ENCODE assay signal across 32 mouse cellular contexts in genomic region chr15:98527056-98527771, GRCm38 (mm10). TPM values are rescaled to one million over a fixed set of nuclear protein-coding genes. Genes with fewer than 3 reads are reported as not detected.
A peak's percentile ranks its signal among the peaks of the same experiment; 100 is the strongest.
DNase-seq lines count a peak whose midpoint lies in the region; ATAC-seq and TF ChIP-seq lines count a peak whose summit lies in the region.
"Had no signal": no experiment of that assay in that cellular context is flagged by ENCODE, and none has a peak within 500 bp of the region (broad histone marks: within the 10 kb centered on the region; RNA-seq: fewer than 3 reads in every experiment).

No protein-coding gene starts in this region.

- 0 out of 2 replicates have a peak, but pooled peaks cover under 1% of the 10 kb centered on the region for H3K4me1 ChIP-seq in forebrain, embryonic 11.5 days (replicated peaks; ENCODE audit: control insufficient read depth, insufficient read depth, low read length)
- peaks cover 16% of the 10 kb centered on the region for H3K4me1 ChIP-seq in forebrain, embryonic 13.5 days
- H3K4me1 ChIP-seq in hindbrain, embryonic 10.5 days (replicated peaks): peaks cover 5% of the 10 kb centered on the region

- H3K36me3 ChIP-seq in forebrain, embryonic 11.5 days (ENCODE audit: control insufficient read depth, insufficient read depth, low read length): peaks cover 32% of the 10 kb centered on the region; the same call in 1 of the 2 replicates
- peaks cover 94% of the 10 kb centered on the region for H3K36me3 ChIP-seq in forebrain, embryonic 13.5 days (ENCODE audit: poor library complexity, severe bottlenecking)
- peaks cover 100% of the 10 kb centered on the region for H3K36me3 ChIP-seq in C2C12 (ENCODE audit: control insufficient read depth, insufficient read depth)
- H3K36me3 ChIP-seq in myocyte (ENCODE audit: control insufficient read depth, insufficient read depth): peaks cover 87% of the 10 kb centered on the region
- peaks cover 100% of the 10 kb centered on the region for H3K36me3 ChIP-seq in hindbrain, embryonic 10.5 days

- no peak for ATAC-seq in forebrain, embryonic 11.5 days (replicated peaks; ENCODE audit: low FRiP score)
- ATAC-seq in forebrain, embryonic 13.5 days: no peak
- ATAC-seq: CD4-positive, CD25-positive, alpha-beta regulatory T cell, adult 4 months; hindbrain, postnatal 0 days; intestine, embryonic 15.5 days had no signal

- 95% methylated on average over 5 of the region's 5 CpGs for WGBS in forebrain, embryonic 11.5 days
- WGBS in forebrain, embryonic 13.5 days: 96% methylated on average over 5 of the region's 5 CpGs
- WGBS in hindbrain, embryonic 10.5 days: 92% methylated on average over 5 of the region's 5 CpGs

- H3K4me3 ChIP-seq in forebrain, embryonic 11.5 days (ENCODE audit: low read depth, low read length): no peak overlapping the region
- no peak overlapping the region for H3K4me3 ChIP-seq in forebrain, embryonic 13.5 days
- H3K4me3 ChIP-seq in C2C12 (ENCODE audit: insufficient read depth, poor library complexity, severe bottlenecking) (no peak overlapping the region), myocyte (no peak overlapping the region)
- H3K4me3 ChIP-seq in hindbrain, embryonic 10.5 days: no peak overlapping the region
- H3K4me3 ChIP-seq: embryonic facial prominence, embryonic 12.5 days; forebrain, embryonic 12.5 days; hindbrain, embryonic 12.5 days; intestine, embryonic 15.5 days; limb, embryonic 10.5 days; limb, embryonic 15.5 days; midbrain, embryonic 12.5 days; neural tube, embryonic 13.5 days had no signal

- peak; percentile 35 for DNase-seq in forebrain, embryonic 11.5 days (ENCODE audit: low spot score)
- DNase-seq in NIH3T3 (ENCODE audit: low read depth): peak; percentile 67
- DNase-seq in hindbrain, embryonic 10.5 days (ENCODE audit: low spot score): no peak
- no peak for DNase-seq in retina, postnatal 1 day
- DNase-seq: adrenal gland, postnatal 25 days; cerebellum, adult 11-12 months; cerebellum, adult 9-11 months; embryo, embryonic 11 days; heart, postnatal 14 days; kidney, adult 2 months; kidney, postnatal 36 days; layer of hippocampus, postnatal 36 days; lung, postnatal 36 days had no signal

- H3K27me3 ChIP-seq in forebrain, embryonic 11.5 days (ENCODE audit: control insufficient read depth, insufficient read depth, low read length): no peaks in the 10 kb centered on the region
- no peaks in the 10 kb centered on the region for H3K27me3 ChIP-seq in forebrain, embryonic 13.5 days
- H3K27me3 ChIP-seq in C2C12 (ENCODE audit: control insufficient read depth, insufficient read depth, insufficient read length) (no peaks in the 10 kb centered on the region), myocyte (ENCODE audit: control insufficient read depth, insufficient read depth, insufficient read length) (no peaks in the 10 kb centered on the region)
- no peaks in the 10 kb centered on the region for H3K27me3 ChIP-seq in hindbrain, embryonic 10.5 days (ENCODE audit: insufficient read depth, poor library complexity, severe bottlenecking)
- H3K27me3 ChIP-seq: embryonic facial prominence, embryonic 12.5 days; forebrain, embryonic 12.5 days; hindbrain, embryonic 12.5 days; intestine, embryonic 15.5 days; limb, embryonic 15.5 days; midbrain, embryonic 12.5 days; neural tube, embryonic 13.5 days had no signal

- no peak overlapping the region for H3K4me2 ChIP-seq in forebrain, embryonic 11.5 days (ENCODE audit: low read depth, low read length, severe bottlenecking)
- H3K4me2 ChIP-seq in forebrain, embryonic 13.5 days: no peak overlapping the region
- H3K4me2 ChIP-seq in myocyte (ENCODE audit: low read depth): peak overlapping the region; percentile 66
- H3K4me2 ChIP-seq: embryonic facial prominence, embryonic 12.5 days; forebrain, embryonic 12.5 days; hindbrain, embryonic 12.5 days; intestine, embryonic 15.5 days; limb, embryonic 15.5 days; midbrain, embryonic 12.5 days; neural tube, embryonic 13.5 days had no signal

- peaks cover 87% of the 10 kb centered on the region for H3K79me3 ChIP-seq in C2C12 (ENCODE audit: low read depth)

- H3K27ac ChIP-seq in forebrain, embryonic 11.5 days (ENCODE audit: low read depth, low read length): no peak overlapping the region
- no peak overlapping the region for H3K27ac ChIP-seq in forebrain, embryonic 13.5 days
- H3K27ac ChIP-seq in hindbrain, embryonic 10.5 days: no peak overlapping the region
- H3K27ac ChIP-seq: embryonic facial prominence, embryonic 12.5 days; forebrain, embryonic 12.5 days; hindbrain, embryonic 12.5 days; hindbrain, postnatal 0 days; intestine, embryonic 15.5 days; limb, embryonic 10.5 days; limb, embryonic 15.5 days; midbrain, embryonic 12.5 days; neural tube, embryonic 13.5 days had no signal

- no peak for TF ChIP-seq POLR2A in myocyte (IDR thresholded peaks at IDR 0.05; ENCODE audit: insufficient read length, low read depth)

- peaks cover 99% of the 10 kb centered on the region for H3K79me2 ChIP-seq in C2C12 (ENCODE audit: control insufficient read depth, insufficient read depth)
- peaks cover 76% of the 10 kb centered on the region for H3K79me2 ChIP-seq in myocyte (ENCODE audit: control insufficient read depth, insufficient read depth)

- no peaks in the 10 kb centered on the region for H3K9me3 ChIP-seq in forebrain, embryonic 11.5 days (ENCODE audit: control insufficient read depth, low read length)
- no peaks in the 10 kb centered on the region for H3K9me3 ChIP-seq in forebrain, embryonic 13.5 days (replicated peaks)
- no peaks in the 10 kb centered on the region for H3K9me3 ChIP-seq in hindbrain, embryonic 10.5 days
- H3K9me3 ChIP-seq: embryonic facial prominence, embryonic 12.5 days; forebrain, embryonic 12.5 days; hindbrain, embryonic 12.5 days; intestine, embryonic 15.5 days; limb, embryonic 10.5 days; limb, embryonic 15.5 days; midbrain, embryonic 12.5 days; neural tube, embryonic 13.5 days had no signal

- H3K9ac ChIP-seq in forebrain, embryonic 11.5 days (ENCODE audit: low read length): no peak overlapping the region
- no peak overlapping the region for H3K9ac ChIP-seq in forebrain, embryonic 13.5 days
- H3K9ac ChIP-seq: embryonic facial prominence, embryonic 12.5 days; forebrain, embryonic 12.5 days; hindbrain, embryonic 12.5 days; intestine, embryonic 15.5 days; limb, embryonic 15.5 days; midbrain, embryonic 12.5 days; neural tube, embryonic 13.5 days had no signal

- H3ac ChIP-seq in C2C12 (ENCODE audit: control insufficient read depth, insufficient read length, low read depth) (peak overlapping the region; percentile 55), myocyte (ENCODE audit: control insufficient read depth, insufficient read length) (no peak overlapping the region)

- TF ChIP-seq CTCF in C2C12 (IDR thresholded peaks at IDR 0.05; ENCODE audit: control insufficient read depth, insufficient read depth, insufficient read length): no peak

TF ChIP-seq in C2C12, 6 proteins besides CTCF, POLR2A, EP300 and RAD21:
- TF ChIP-seq USF1 (IDR thresholded peaks at IDR 0.05; ENCODE audit: low read depth) (no peak), MYOD1 (IDR thresholded peaks at IDR 0.05; ENCODE audit: control insufficient read depth, insufficient read length, low read depth) (peak; percentile 88), MYOG (IDR thresholded peaks at IDR 0.05; ENCODE audit: control insufficient read depth, extremely low read depth, insufficient read length) (no peak), MAX (IDR thresholded peaks at IDR 0.05) (peak; percentile 48), FOSL1 (IDR thresholded peaks at IDR 0.05; ENCODE audit: insufficient read depth, low read length, poor library complexity, severe bottlenecking) (peak; percentile 31)

TF ChIP-seq in myocyte, 11 proteins besides CTCF, POLR2A, EP300 and RAD21 (continues in another document):
- TF ChIP-seq MYOD1 (IDR thresholded peaks at IDR 0.05; ENCODE audit: control insufficient read depth in 1 of 3, insufficient read length in 2 of 3, low read depth in 2 of 3) (peak in 2 of 3 experiments; percentile 47 to 68), MYOG (IDR thresholded peaks at IDR 0.05; ENCODE audit: control insufficient read depth in 1 of 3, insufficient read depth in 1 of 3, insufficient read length in 2 of 3, low read depth in 2 of 3) (peak in 1 of 3 experiments; percentile 62), REST (IDR thresholded peaks at IDR 0.05; ENCODE audit: insufficient read depth, insufficient read length) (no peak), USF1 (IDR thresholded peaks at IDR 0.05; ENCODE audit: low read depth) (no peak)

RNA-seq across cellular contexts. Expression of gene Kansl2, which starts 6.8 kb away (rescaled TPM):
- polyA plus RNA-seq in forebrain, embryonic 11.5 days (2014; fragmentation: Nextera tagmentation; extraction: Ambion mirVana): 138 and 152 TPM in 2 replicates
- 150 and 157 TPM in 2 replicates for polyA plus RNA-seq in forebrain, embryonic 13.5 days (2015; fragmentation: Nextera tagmentation; extraction: Ambion mirVana)
- polyA plus RNA-seq in C2C12 (2012; fragmentation: generic; extraction: Trizol) (178 TPM), myocyte (2012; fragmentation: generic; extraction: Trizol) (109 TPM)
- polyA plus RNA-seq in hindbrain, embryonic 10.5 days (2016; fragmentation: Nextera tagmentation; extraction: Ambion mirVana): 134 and 151 TPM in 2 replicates

RNA-seq across cellular contexts. Expression of gene Olfr279, which starts 35.0 kb away (rescaled TPM):
- polyA plus RNA-seq in forebrain, embryonic 11.5 days (2014; fragmentation: Nextera tagmentation; extraction: Ambion mirVana): not detected in 2 replicates
- not detected in 2 replicates for polyA plus RNA-seq in forebrain, embryonic 13.5 days (2015; fragmentation: Nextera tagmentation; extraction: Ambion mirVana)
- polyA plus RNA-seq in C2C12 (2012; fragmentation: generic; extraction: Trizol) (not detected), myocyte (2012; fragmentation: generic; extraction: Trizol) (not detected)
- not detected in 2 replicates for polyA plus RNA-seq in hindbrain, embryonic 10.5 days (2016; fragmentation: Nextera tagmentation; extraction: Ambion mirVana)
- polyA plus RNA-seq: CD4-positive, CD25-positive, alpha-beta regulatory T cell, adult 4 months; forebrain, embryonic 12.5 days; heart, embryonic 14.5 days; hindbrain, embryonic 12.5 days; hindbrain, postnatal 0 days; intestine, embryonic 15.5 days; kidney, adult 2 months; kidney, embryonic 16.5 days; limb, embryonic 10.5 days; limb, embryonic 15.5 days; liver, embryonic 16.5 days; lung, embryonic 16.5 days; midbrain, embryonic 12.5 days; midbrain, postnatal 0 days; neural tube, embryonic 13.5 days; urinary bladder, adult 2 months had no signal

RNA-seq across cellular contexts. Expression of gene Ccnt1, which starts 43.5 kb away (rescaled TPM):
- polyA plus RNA-seq in forebrain, embryonic 11.5 days (2014; fragmentation: Nextera tagmentation; extraction: Ambion mirVana): 62.2 and 67.0 TPM in 2 replicates
- polyA plus RNA-seq in forebrain, embryonic 13.5 days (2015; fragmentation: Nextera tagmentation; extraction: Ambion mirVana): 63.6 and 68.1 TPM in 2 replicates
- polyA plus RNA-seq in C2C12 (2012; fragmentation: generic; extraction: Trizol) (13.4 TPM), myocyte (2012; fragmentation: generic; extraction: Trizol) (12.6 TPM)
- polyA plus RNA-seq in hindbrain, embryonic 10.5 days (2016; fragmentation: Nextera tagmentation; extraction: Ambion mirVana): 53.7 and 57.6 TPM in 2 replicates

RNA-seq across cellular contexts. Expression of gene 4930415O20Rik, which starts 43.6 kb away (rescaled TPM):
- polyA plus RNA-seq in forebrain, embryonic 11.5 days (2014; fragmentation: Nextera tagmentation; extraction: Ambion mirVana): not detected in 2 replicates
- polyA plus RNA-seq in forebrain, embryonic 13.5 days (2015; fragmentation: Nextera tagmentation; extraction: Ambion mirVana): not detected in 2 replicates
- polyA plus RNA-seq in C2C12 (2012; fragmentation: generic; extraction: Trizol) (0.09 TPM), myocyte (2012; fragmentation: generic; extraction: Trizol) (0.10 TPM)
- not detected in 2 replicates for polyA plus RNA-seq in hindbrain, embryonic 10.5 days (2016; fragmentation: Nextera tagmentation; extraction: Ambion mirVana)
- polyA plus RNA-seq: CD4-positive, CD25-positive, alpha-beta regulatory T cell, adult 4 months; embryonic facial prominence, embryonic 12.5 days; forebrain, embryonic 12.5 days; hindbrain, postnatal 0 days; intestine, embryonic 15.5 days; limb, embryonic 15.5 days; liver, embryonic 16.5 days; lung, embryonic 16.5 days; midbrain, embryonic 12.5 days; neural tube, embryonic 13.5 days; urinary bladder, adult 2 months had no signal

RNA-seq across cellular contexts. Expression of gene Lalba, which starts 44.7 kb away (rescaled TPM):
- polyA plus RNA-seq in forebrain, embryonic 11.5 days (2014; fragmentation: Nextera tagmentation; extraction: Ambion mirVana): 0.25 TPM in 1 of 2 replicates, not detected in the other
- polyA plus RNA-seq in forebrain, embryonic 13.5 days (2015; fragmentation: Nextera tagmentation; extraction: Ambion mirVana): not detected in 2 replicates
- polyA plus RNA-seq in C2C12 (2012; fragmentation: generic; extraction: Trizol): not detected
- not detected for polyA plus RNA-seq in myocyte (2012; fragmentation: generic; extraction: Trizol)
- polyA plus RNA-seq in hindbrain, embryonic 10.5 days (2016; fragmentation: Nextera tagmentation; extraction: Ambion mirVana): 0.22 and 0.48 TPM in 2 replicates
- polyA plus RNA-seq: embryonic facial prominence, embryonic 12.5 days; forebrain, embryonic 12.5 days; heart, embryonic 14.5 days; hindbrain, embryonic 12.5 days; hindbrain, postnatal 0 days; intestine, embryonic 15.5 days; kidney, adult 2 months; liver, embryonic 16.5 days; midbrain, embryonic 12.5 days; midbrain, postnatal 0 days; neural tube, embryonic 13.5 days; urinary bladder, adult 2 months had no signal

Comparison
In these comparisons a context has a peak if more than half of its experiments do, and no peak if none do; other contexts are left out.
1. DNase-seq: peak in forebrain, embryonic 11.5 days (single experiment) and NIH3T3 (single experiment); none in hindbrain, embryonic 10.5 days (single experiment) and retina, postnatal 1 day (single experiment).